Mouse (Mus musculus) small intestine, adult 2 months (tissue): ENCODE measurements around the gene Olfr1102.

Experiments
- CTCF ChIP-seq: fragments of 200-500 bp; IDR thresholded peaks from 2 replicates; pipeline ENCODE4 v1.5.1; 2012; ENCODE audit warnings: low read depth, mild to moderate bottlenecking, control low read depth, inconsistent platforms, low read length, moderate library complexity, mixed read lengths; ENCODE audit not compliant: insufficient replicate concordance, insufficient read length; ENCODE audit errors: extremely low read depth
- POLR2A ChIP-seq: fragments of 200-500 bp; IDR thresholded peaks from 2 replicates; pipeline ENCODE4 v1.6.1; 2012; ENCODE audit warnings: low read depth, mild to moderate bottlenecking, control low read depth, inconsistent platforms, low read length, moderate library complexity

DNA sequence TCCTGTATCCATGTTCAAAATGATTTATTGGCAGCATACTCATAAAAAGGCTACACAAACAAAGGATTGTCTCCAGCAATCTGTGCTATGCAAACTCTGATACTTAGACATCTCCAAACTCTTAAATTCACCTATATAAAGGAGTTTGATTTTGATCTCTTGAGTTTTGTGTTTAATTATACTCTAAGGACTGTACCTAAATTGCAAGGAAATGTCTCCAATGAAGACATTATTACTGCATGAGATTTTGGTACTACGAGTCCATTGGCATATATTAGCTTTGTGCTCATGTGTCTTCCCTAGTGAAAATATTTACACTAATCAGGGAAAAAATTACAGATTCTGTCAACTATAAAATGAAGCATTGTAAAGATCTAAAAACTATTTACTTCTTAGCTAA, 28.8 kb downstream of the Olfr1102 start, which contains the start of gene Olfr1104:
- TF ChIP-seq POLR2A (no peak), CTCF (no peak)
